Mouse (Mus musculus) frontal cortex, adult 2 months (tissue): ENCODE measurements around the gene Proser3. TPM values are rescaled to one million over a fixed set of nuclear protein-coding genes. Genes with fewer than 3 reads are reported as not detected.

Experiments used
- DNase-seq, 2 experiments: peaks; one replicate each; pipeline ENCODE4 v3.0.0; 2022; ENCODE audit warnings: low spot score in 1 of 2; ENCODE audit errors: extremely low spot score in 1 of 2
- polyA plus RNA-seq: library from polyadenylated mRNA; depleted of rRNA; stranded (reverse); fragments of >200 nt; gene quantifications from 2 replicates; pipeline ENCODE4 v1.2.3, GENCODE M21; 2012; rRNA removed

Gene Proser3
- polyA plus RNA-seq, 1 experiment = 7.3 TPM

GRCm38 (mm10) chr7:30493401-30493931, 58.6 kb downstream of the Proser3 start, which contains the start of gene Prodh2:
Gene Prodh2 (plus strand): TSS chr7:30493622.
- no peak for DNase-seq

GRCm38 (mm10) chr7:30492765-30493164, 59.3 kb downstream of the Proser3 start:
- DNase-seq = peak in 1 of 2 experiments; percentile 87

GRCm38 (mm10) chr7:30490957-30491307, 61.2 kb downstream of the Proser3 start:
- DNase-seq = no peak

DNA sequence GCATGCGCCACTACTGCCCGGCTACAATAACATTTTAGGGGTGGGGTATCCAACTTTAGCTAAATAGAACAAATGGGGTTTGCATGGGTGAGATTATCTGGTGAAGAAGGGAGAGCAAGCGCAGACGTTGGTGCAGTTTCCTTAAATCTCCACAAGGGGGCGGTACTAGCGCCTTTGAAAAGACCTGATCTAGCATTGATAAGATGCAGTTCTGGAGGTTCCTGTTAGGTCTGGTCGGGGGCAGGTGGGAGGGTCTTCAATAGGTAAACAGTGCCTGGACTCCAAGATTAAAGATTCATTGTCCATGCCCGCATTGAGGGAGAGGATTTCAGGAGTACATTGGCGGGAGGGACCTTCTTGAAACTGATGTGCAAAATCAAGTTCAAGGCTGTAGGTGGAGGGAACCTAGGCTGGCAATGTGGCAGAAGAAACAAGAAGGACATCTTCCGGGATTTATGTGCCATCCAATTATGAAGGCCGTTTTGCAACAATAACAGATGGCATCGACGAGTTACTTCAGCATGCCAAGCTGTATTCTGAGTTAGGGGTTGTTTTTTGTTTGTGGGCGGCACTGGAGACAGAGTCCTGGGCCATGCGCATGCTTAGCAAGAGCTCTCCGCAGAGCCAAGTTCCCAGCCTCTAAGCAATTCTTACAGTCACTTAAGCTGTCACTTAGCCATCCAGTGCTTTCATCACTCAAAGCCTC, 61.7 kb downstream of the Proser3 start:
- DNase-seq = peak in 1 of 2 experiments; percentile 78

Other genes with a start within 250 kb of the Proser3 start
- 132 TPM in 2 replicates for gene Alkbh6, start 243.6 kb downstream of the Proser3 start, polyA plus RNA-seq
- 27.6 and 29.9 TPM in 2 replicates for gene Syne4, start 237.5 kb downstream of the Proser3 start, polyA plus RNA-seq
- 0.34 and 0.66 TPM in 2 replicates for gene E130208F15Rik, start 230.6 kb downstream of the Proser3 start, polyA plus RNA-seq
- gene Sdhaf1, start 228.4 kb downstream of the Proser3 start, polyA plus RNA-seq = 16.9 and 19.2 TPM in 2 replicates
- gene Lrfn3, start 189.5 kb downstream of the Proser3 start, polyA plus RNA-seq = 19.8 and 22.2 TPM in 2 replicates
- gene Tyrobp, start 138.5 kb downstream of the Proser3 start, polyA plus RNA-seq = 73.2 and 80.4 TPM in 2 replicates
- 1.5 and 2.2 TPM in 2 replicates for gene Hcst, start 132.4 kb downstream of the Proser3 start, polyA plus RNA-seq
- 5.4 and 6.4 TPM in 2 replicates for gene Nfkbid, start 130.6 kb downstream of the Proser3 start, polyA plus RNA-seq
- 940 and 960 TPM in 2 replicates for gene Aplp1, start 106.8 kb downstream of the Proser3 start, polyA plus RNA-seq
- 3.7 and 7.1 TPM in 2 replicates for gene Kirrel2, start 94.6 kb downstream of the Proser3 start, polyA plus RNA-seq
- gene Nphs1, start 94.0 kb downstream of the Proser3 start, polyA plus RNA-seq = 1.2 and 1.6 TPM in 2 replicates
- 0.18 and 0.19 TPM in 2 replicates for gene Prodh2, start 58.7 kb downstream of the Proser3 start, polyA plus RNA-seq
- 172 and 192 TPM in 2 replicates for gene Arhgap33, start 17.2 kb downstream of the Proser3 start, polyA plus RNA-seq
- gene Hspb6, start 121 bp downstream of the Proser3 start, polyA plus RNA-seq = 9.3 and 10.7 TPM in 2 replicates
- gene Lin37, start 7.5 kb upstream of the Proser3 start, polyA plus RNA-seq = 64.1 and 67.3 TPM in 2 replicates
- gene U2af1l4, start 11.0 kb upstream of the Proser3 start, polyA plus RNA-seq = 125 and 131 TPM in 2 replicates
- gene Gm49396, start 11.0 kb upstream of the Proser3 start, polyA plus RNA-seq = 8.2 and 9.4 TPM in 2 replicates
- gene Psenen, start 11.3 kb upstream of the Proser3 start, polyA plus RNA-seq = 114 and 133 TPM in 2 replicates
- 6.2 and 7.9 TPM in 2 replicates for gene Igflr1, start 13.1 kb upstream of the Proser3 start, polyA plus RNA-seq
- gene Kmt2b, start 36.4 kb upstream of the Proser3 start, polyA plus RNA-seq = 42.2 and 45.9 TPM in 2 replicates
- 0.04 TPM in 1 of 2 replicates, not detected in the other for gene Zbtb32, start 46.6 kb upstream of the Proser3 start, polyA plus RNA-seq
- gene Upk1a, start 60.5 kb upstream of the Proser3 start, polyA plus RNA-seq = 1.7 and 2.3 TPM in 2 replicates
- 893 and 1,127 TPM in 2 replicates for gene Cox6b1, start 73.9 kb upstream of the Proser3 start, polyA plus RNA-seq
- gene Etv2, start 83.6 kb upstream of the Proser3 start, polyA plus RNA-seq = not detected in 2 replicates
- gene Rbm42, start 98.0 kb upstream of the Proser3 start, polyA plus RNA-seq = 59.7 and 66.4 TPM in 2 replicates
- gene Haus5, start 112.7 kb upstream of the Proser3 start, polyA plus RNA-seq = 11.8 and 13.0 TPM in 2 replicates
- gene Pmis2, start 119.3 kb upstream of the Proser3 start, polyA plus RNA-seq = not detected in 2 replicates
- not detected in 2 replicates for gene 2200002J24Rik, start 146.6 kb upstream of the Proser3 start, polyA plus RNA-seq
- gene Atp4a, start 159.9 kb upstream of the Proser3 start, polyA plus RNA-seq = 0.65 and 0.82 TPM in 2 replicates
- gene Tmem147, start 177.2 kb upstream of the Proser3 start, polyA plus RNA-seq = 167 and 185 TPM in 2 replicates
- not detected in 2 replicates for gene Gapdhs, start 191.4 kb upstream of the Proser3 start, polyA plus RNA-seq
- gene Sbsn, start 199.2 kb upstream of the Proser3 start, polyA plus RNA-seq = 14.6 and 15.1 TPM in 2 replicates
- 4.5 and 8.2 TPM in 2 replicates for gene Dmkn, start 211.5 kb upstream of the Proser3 start, polyA plus RNA-seq
- gene Krtdap, start 235.6 kb upstream of the Proser3 start, polyA plus RNA-seq = not detected in 2 replicates